In the genomic region with DNA sequence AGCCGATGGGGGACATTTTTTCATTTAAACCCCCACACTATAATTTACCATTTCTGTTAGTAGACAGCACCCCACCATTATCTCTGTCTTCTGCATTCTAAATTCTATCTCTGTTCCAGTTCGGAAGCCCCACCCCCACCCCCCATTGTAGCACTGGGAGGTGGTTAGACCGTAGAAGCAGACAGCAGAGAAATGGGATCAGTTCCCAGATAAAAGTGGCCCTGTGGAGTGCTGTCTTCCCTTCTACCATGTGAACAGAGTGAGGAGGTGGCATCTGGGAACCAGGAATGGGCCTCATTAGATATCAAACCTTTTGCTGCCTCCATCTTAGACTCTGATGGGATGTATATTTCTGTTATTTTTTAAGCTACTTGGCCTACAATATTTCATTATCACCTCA, we compare ENCODE assay signal across 24 mouse cellular contexts.
"Had no signal": no experiment of that assay in that cellular context is flagged by ENCODE, and none has a peak within 500 bp of the region (broad histone marks: within the 10 kb centered on the region; RNA-seq: fewer than 3 reads in every experiment).

No protein-coding gene starts in this region.

- DNase-seq: cerebellum, adult 8-10 months; cerebellum, adult 9-10 months; cerebellum, adult 9-11 months; cerebellum, postnatal 25 days; cerebellum, postnatal 36 days; embryo, embryonic 11 days; forebrain, postnatal 0 days; gastrocnemius, adult 2 months; gastrocnemius, postnatal 10 days; gastrocnemius, postnatal 14 days; gastrocnemius, postnatal 25 days; gastrocnemius, postnatal 36 days; heart, adult 11 months; heart, adult 18-20 months; heart, adult 2 months had no signal

- H3K4me1 ChIP-seq: embryonic facial prominence, embryonic 10.5 days; embryonic facial prominence, embryonic 12.5 days; embryonic facial prominence, embryonic 13.5 days; embryonic facial prominence, embryonic 15.5 days had no signal

- H3K27me3 ChIP-seq: embryonic facial prominence, embryonic 12.5 days; embryonic facial prominence, embryonic 13.5 days; embryonic facial prominence, embryonic 15.5 days; forebrain, embryonic 12.5 days; forebrain, embryonic 13.5 days; forebrain, embryonic 15.5 days had no signal

- H3K36me3 ChIP-seq: embryonic facial prominence, embryonic 10.5 days; embryonic facial prominence, embryonic 12.5 days; embryonic facial prominence, embryonic 13.5 days; embryonic facial prominence, embryonic 15.5 days; forebrain, embryonic 10.5 days; forebrain, embryonic 12.5 days; forebrain, embryonic 15.5 days had no signal

- H3K4me3 ChIP-seq: embryonic facial prominence, embryonic 10.5 days; embryonic facial prominence, embryonic 12.5 days; embryonic facial prominence, embryonic 13.5 days; embryonic facial prominence, embryonic 15.5 days; erythroblast, embryonic 14.5 days; forebrain, embryonic 10.5 days; forebrain, embryonic 12.5 days; forebrain, embryonic 13.5 days; forebrain, embryonic 15.5 days; gastrocnemius, adult 2 months; heart, adult 2 months had no signal

- H3K27ac ChIP-seq: embryonic facial prominence, embryonic 10.5 days; embryonic facial prominence, embryonic 12.5 days; embryonic facial prominence, embryonic 13.5 days; embryonic facial prominence, embryonic 15.5 days; forebrain, embryonic 10.5 days; forebrain, embryonic 12.5 days; forebrain, embryonic 13.5 days; forebrain, embryonic 15.5 days; gastrocnemius, adult 2 months; heart, adult 2 months had no signal
